Mouse (Mus musculus): ENCODE results near the gene Areg. TPM values are rescaled to one million over a fixed set of nuclear protein-coding genes. Genes with fewer than 3 reads are reported as not detected.
A peak's percentile ranks its signal among the peaks of the same experiment; 100 is the strongest.

The Areg gene
- polyA plus RNA-seq, 1 experiment from 2014 or later = not detected

GRCm38 (mm10) chr5:91124140-91124539 is 15.3 kb upstream of the Areg start:
- Histone ChIP-seq H3K27me3 (no peaks in the 10 kb centered on the region), H3K4me3 (no peak overlapping the region), H3K4me2 (replicated peaks) (no peak overlapping the region), H3K4me1 (no peaks in the 10 kb centered on the region), H3K9me3 (no peaks in the 10 kb centered on the region), H3K9ac (replicated peaks) (no peak overlapping the region), H3K36me3 (no peaks in the 10 kb centered on the region), H3K27ac (replicated peaks) (no peak overlapping the region)
- 92% methylated on average over 2 of the region's 2 CpGs for WGBS
- ATAC-seq (ENCODE audit: low FRiP score, low read depth) = no peak

GRCm38 (mm10) chr5:91126623-91127022 is 12.8 kb upstream of the Areg start:
- Histone ChIP-seq H3K9me3 (no peaks in the 10 kb centered on the region), H3K36me3 (no peaks in the 10 kb centered on the region), H3K4me1 (no peaks in the 10 kb centered on the region), H3K4me3 (no peak overlapping the region), H3K9ac (replicated peaks) (no peak overlapping the region), H3K27me3 (no peaks in the 10 kb centered on the region), H3K4me2 (replicated peaks) (no peak overlapping the region), H3K27ac (replicated peaks) (no peak overlapping the region)
- 83% methylated on average over 1 of the region's 1 CpGs for WGBS
- no peak for ATAC-seq (ENCODE audit: low FRiP score, low read depth)

- 63% methylated on average over 1 of the region's 1 CpGs for WGBS
- no peak overlapping the region for H3K27ac ChIP-seq (replicated peaks)
- H3K9ac ChIP-seq (replicated peaks) = no peak overlapping the region
- peaks cover 3% of the 10 kb centered on the region; the same call in 1 of the 2 replicates for H3K4me1 ChIP-seq
- H3K27me3 ChIP-seq = peaks cover 10% of the 10 kb centered on the region
- H3K4me3 ChIP-seq = no peak overlapping the region
- H3K36me3 ChIP-seq = no peaks in the 10 kb centered on the region
- no peak overlapping the region for H3K4me2 ChIP-seq (replicated peaks)
- no peaks in the 10 kb centered on the region for H3K9me3 ChIP-seq
- no peak for ATAC-seq (ENCODE audit: low FRiP score, low read depth)
Measured at GRCm38 (mm10) chr5:91134961-91135360, 4.4 kb upstream of the Areg start.

GRCm38 (mm10) chr5:91138970-91139369 is 429 bp upstream of the Areg start:
- WGBS = 2% methylated on average over 7 of the region's 7 CpGs
- Histone ChIP-seq H3K27me3 (peaks cover 24% of the 10 kb centered on the region), H3K9me3 (no peaks in the 10 kb centered on the region), H3K36me3 (no peaks in the 10 kb centered on the region), H3K4me3 (peak overlapping the region; percentile 64), H3K9ac (replicated peaks) (peak overlapping the region; percentile 52), H3K27ac (replicated peaks) (no peak overlapping the region), H3K4me2 (replicated peaks) (peak overlapping the region; percentile 91), H3K4me1 (peaks cover 3% of the 10 kb centered on the region; the same call in 1 of the 2 replicates)
- ATAC-seq (ENCODE audit: low FRiP score, low read depth) = peak; percentile 21

GRCm38 (mm10) chr5:91140896-91141448 is 1.6 kb downstream of the Areg start:
- no peak overlapping the region for H3K27ac ChIP-seq (replicated peaks)
- H3K36me3 ChIP-seq = no peaks in the 10 kb centered on the region
- WGBS = 50% methylated on average over 13 of the region's 13 CpGs
- H3K4me2 ChIP-seq (replicated peaks) = no peak overlapping the region
- no peak overlapping the region for H3K9ac ChIP-seq (replicated peaks)
- H3K9me3 ChIP-seq = no peaks in the 10 kb centered on the region
- H3K4me3 ChIP-seq = no peak overlapping the region
- peaks cover 3% of the 10 kb centered on the region; the same call in 1 of the 2 replicates for H3K4me1 ChIP-seq
- H3K27me3 ChIP-seq = peaks cover 24% of the 10 kb centered on the region
- no peak for ATAC-seq (ENCODE audit: low FRiP score, low read depth)

- Histone ChIP-seq H3K9me3 (peaks cover 4% of the 10 kb centered on the region; the same call in 1 of the 2 replicates), H3K36me3 (no peaks in the 10 kb centered on the region), H3K27me3 (peaks cover 14% of the 10 kb centered on the region), H3K4me1 (no peaks in the 10 kb centered on the region), H3K4me3 (no peak overlapping the region), H3K9ac (replicated peaks) (no peak overlapping the region), H3K27ac (replicated peaks) (no peak overlapping the region), H3K4me2 (replicated peaks) (no peak overlapping the region)
- 95% methylated on average over 9 of the region's 9 CpGs for WGBS
- ATAC-seq (ENCODE audit: low FRiP score, low read depth) = no peak
Measured at GRCm38 (mm10) chr5:91144971-91145370, 5.6 kb downstream of the Areg start.

- H3K4me3 ChIP-seq = no peak overlapping the region
- H3K9ac ChIP-seq (replicated peaks) = no peak overlapping the region
- H3K4me2 ChIP-seq (replicated peaks) = no peak overlapping the region
- H3K27me3 ChIP-seq = no peaks in the 10 kb centered on the region
- 83% methylated on average over 1 of the region's 1 CpGs for WGBS
- H3K36me3 ChIP-seq = no peaks in the 10 kb centered on the region
- H3K4me1 ChIP-seq = no peaks in the 10 kb centered on the region
- no peak for ATAC-seq (ENCODE audit: low FRiP score, low read depth)
- peaks cover 7% of the 10 kb centered on the region; the same call in 1 of the 2 replicates for H3K9me3 ChIP-seq
- no peak overlapping the region for H3K27ac ChIP-seq (replicated peaks)
Measured at GRCm38 (mm10) chr5:91147001-91147400, 7.6 kb downstream of the Areg start.

GRCm38 (mm10) chr5:91148054-91148453 is 8.7 kb downstream of the Areg start:
- ATAC-seq (ENCODE audit: low FRiP score, low read depth) = no peak
- no peaks in the 10 kb centered on the region for H3K4me1 ChIP-seq
- no peak overlapping the region for H3K4me2 ChIP-seq (replicated peaks)

GRCm38 (mm10) chr5:91156677-91157076 is 17.3 kb downstream of the Areg start:
- 86% methylated on average over 8 of the region's 8 CpGs for WGBS
- Histone ChIP-seq H3K4me3 (no peak overlapping the region), H3K9me3 (no peaks in the 10 kb centered on the region), H3K4me1 (no peaks in the 10 kb centered on the region), H3K36me3 (no peaks in the 10 kb centered on the region), H3K4me2 (replicated peaks) (no peak overlapping the region), H3K27ac (replicated peaks) (no peak overlapping the region), H3K27me3 (no peaks in the 10 kb centered on the region), H3K9ac (replicated peaks) (no peak overlapping the region)
- ATAC-seq (ENCODE audit: low FRiP score, low read depth) = no peak

More at GRCm38 (mm10) chr5:91148054-91148453, 8.7 kb downstream of the Areg start:
- Histone ChIP-seq H3K4me3 (no peak overlapping the region), H3K27ac (replicated peaks) (no peak overlapping the region), H3K9me3 (peaks cover 7% of the 10 kb centered on the region; the same call in 1 of the 2 replicates), H3K27me3 (no peaks in the 10 kb centered on the region), H3K36me3 (no peaks in the 10 kb centered on the region), H3K9ac (replicated peaks) (no peak overlapping the region)
- 93% methylated on average over 2 of the region's 2 CpGs for WGBS

- no peaks in the 10 kb centered on the region for H3K9me3 ChIP-seq
- no peak overlapping the region for H3K4me2 ChIP-seq (replicated peaks)
- no peak for ATAC-seq (ENCODE audit: low FRiP score, low read depth)
- H3K36me3 ChIP-seq = no peaks in the 10 kb centered on the region
- no peak overlapping the region for H3K9ac ChIP-seq (replicated peaks)
- H3K27ac ChIP-seq (replicated peaks) = no peak overlapping the region
- H3K27me3 ChIP-seq = no peaks in the 10 kb centered on the region
- H3K4me1 ChIP-seq = no peaks in the 10 kb centered on the region
- H3K4me3 ChIP-seq = no peak overlapping the region
- 58% methylated on average over 3 of the region's 3 CpGs for WGBS
Measured at GRCm38 (mm10) chr5:91157169-91157568, 17.8 kb downstream of the Areg start.

- no peaks in the 10 kb centered on the region for H3K27me3 ChIP-seq
- no peak overlapping the region for H3K4me2 ChIP-seq (replicated peaks)
- WGBS = 89% methylated on average over 4 of the region's 4 CpGs
- ATAC-seq (ENCODE audit: low FRiP score, low read depth) = no peak
- no peak overlapping the region for H3K9ac ChIP-seq (replicated peaks)
- H3K36me3 ChIP-seq = no peaks in the 10 kb centered on the region
- no peaks in the 10 kb centered on the region for H3K4me1 ChIP-seq
- H3K4me3 ChIP-seq = no peak overlapping the region
- no peak overlapping the region for H3K27ac ChIP-seq (replicated peaks)
- no peaks in the 10 kb centered on the region for H3K9me3 ChIP-seq
Measured at GRCm38 (mm10) chr5:91162787-91163186, 23.4 kb downstream of the Areg start.

GRCm38 (mm10) chr5:91166601-91167000 is 27.2 kb downstream of the Areg start:
- no peak for ATAC-seq (ENCODE audit: low FRiP score, low read depth)
- Histone ChIP-seq H3K27me3 (no peaks in the 10 kb centered on the region), H3K4me2 (replicated peaks) (no peak overlapping the region), H3K4me3 (no peak overlapping the region), H3K4me1 (no peaks in the 10 kb centered on the region), H3K36me3 (no peaks in the 10 kb centered on the region), H3K9me3 (no peaks in the 10 kb centered on the region), H3K27ac (replicated peaks) (no peak overlapping the region), H3K9ac (replicated peaks) (no peak overlapping the region)
- 92% methylated on average over 5 of the region's 5 CpGs for WGBS

GRCm38 (mm10) chr5:91176397-91176796 is 37.0 kb downstream of the Areg start:
- H3K27ac ChIP-seq (replicated peaks) = no peak overlapping the region
- H3K4me1 ChIP-seq = no peaks in the 10 kb centered on the region
- no peak overlapping the region for H3K4me2 ChIP-seq (replicated peaks)
- no peak for ATAC-seq (ENCODE audit: low FRiP score, low read depth)
- no peaks in the 10 kb centered on the region for H3K9me3 ChIP-seq
- no peaks in the 10 kb centered on the region for H3K27me3 ChIP-seq
- H3K9ac ChIP-seq (replicated peaks) = no peak overlapping the region
- no peak overlapping the region for H3K4me3 ChIP-seq
- H3K36me3 ChIP-seq = no peaks in the 10 kb centered on the region

Measured in midbrain, embryonic 12.5 days (tissue).